In the genomic region with DNA sequence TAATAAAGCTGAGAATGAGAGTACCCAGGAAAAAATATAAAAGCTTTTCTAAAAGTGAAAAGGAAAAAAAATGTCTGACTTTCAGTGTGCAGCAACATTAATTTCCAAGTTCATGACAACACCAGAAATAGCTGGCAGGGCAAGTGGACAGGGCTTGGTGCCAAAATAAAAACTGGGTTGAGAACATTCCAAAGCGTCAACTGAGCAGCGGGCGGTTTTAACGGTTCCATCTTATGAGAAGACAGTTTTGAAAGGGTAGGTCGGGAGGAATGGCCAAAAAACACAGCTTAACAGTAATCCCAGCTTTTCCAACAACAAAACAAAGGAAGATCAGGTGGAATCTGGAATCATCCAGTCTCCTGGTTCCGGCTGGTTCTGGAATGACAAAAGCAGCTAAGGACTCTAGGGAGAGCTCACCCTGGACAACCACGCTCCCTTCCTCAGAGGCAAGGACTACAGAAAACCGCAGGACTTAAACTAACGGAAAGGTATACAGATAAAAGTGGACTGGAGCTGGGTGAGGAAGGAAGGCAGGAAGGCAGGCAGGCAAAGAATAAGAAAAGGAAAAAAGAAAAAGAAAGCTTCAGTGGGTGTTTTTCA, we compare ENCODE assay signal across 10 mouse cellular contexts. TPM values are rescaled to one million over a fixed set of nuclear protein-coding genes. Genes with fewer than 3 reads are reported as not detected.
DNase-seq lines count a peak whose midpoint lies in the region; ATAC-seq lines count a peak whose summit lies in the region.
"Had no signal": no experiment of that assay in that cellular context is flagged by ENCODE, and none has a peak within 500 bp of the region (broad histone marks: within the 10 kb centered on the region; RNA-seq: fewer than 3 reads in every experiment).

No protein-coding gene starts in this region.

- no peak overlapping the region for H3K9ac ChIP-seq in kidney, embryonic 14.5 days (ENCODE audit: low read depth, low read length)

- 63% methylated on average over 9 of the region's 9 CpGs for WGBS in kidney, embryonic 14.5 days

- DNase-seq in kidney, adult 11 months, result peak; percentile 82
- peak; percentile 83 for DNase-seq in NIH3T3 (ENCODE audit: low read depth)
- peak; percentile 76 to 89 for DNase-seq in cerebellum, postnatal 36 days
- peak; percentile 90 to 92 for DNase-seq in heart, postnatal 10 days
- DNase-seq in lung, postnatal 14 days, result peak; percentile 83
- no peak for DNase-seq in embryo, embryonic 10 days (ENCODE audit: low spot score)

- H3K27me3 ChIP-seq in kidney, embryonic 14.5 days (ENCODE audit: control insufficient read depth, insufficient read depth, low read length), result no peaks in the 10 kb centered on the region

- H3K4me3 ChIP-seq in kidney, embryonic 14.5 days (ENCODE audit: low read length), result no peak overlapping the region
- H3K4me3 ChIP-seq: myocyte had no signal

- H3K4me1 ChIP-seq in kidney, embryonic 14.5 days (ENCODE audit: control insufficient read depth, insufficient read depth, low read length), result 0 out of 2 replicates have a peak, but pooled peaks cover 7% of the 10 kb centered on the region

- no peaks in the 10 kb centered on the region for H3K9me3 ChIP-seq in kidney, embryonic 14.5 days (ENCODE audit: control insufficient read depth, low read length)

- ATAC-seq in kidney, embryonic 14.5 days (ENCODE audit: low FRiP score, low TSS enrichment), result no peak
- no peak for ATAC-seq in activated CD4-positive, CD25-positive, alpha-beta regulatory T cell, adult 4 months

- no peak overlapping the region for H3K4me2 ChIP-seq in kidney, embryonic 14.5 days (replicated peaks; ENCODE audit: low read depth, low read length)

- H3K36me3 ChIP-seq in kidney, embryonic 14.5 days (ENCODE audit: control insufficient read depth, insufficient read depth, low read length), result peaks cover 34% of the 10 kb centered on the region

- no peak overlapping the region; the same call in 1 of the 2 replicates for H3K27ac ChIP-seq in kidney, embryonic 14.5 days (ENCODE audit: low read depth, low read length)

- intact Hi-C loops in heart, postnatal 10 days (cut with DNase I), result loop anchor here (5.0 kb wide), 1 partner anchor 36 kb away; a partner anchor contains a TSS

RNA-seq across cellular contexts. Expression of a gene that starts 19.7 kb away (rescaled TPM):
- 16.1 and 19.0 TPM in 2 replicates for polyA plus RNA-seq in kidney, embryonic 14.5 days (2014; fragmentation: Nextera tagmentation; extraction: Ambion mirVana)
- total RNA-seq in heart, postnatal 10 days (2021), result 100 to 1,000 TPM; 102 to 117 TPM
- polyA plus RNA-seq in activated CD4-positive, CD25-positive, alpha-beta regulatory T cell, adult 4 months (2017; shearing (Covaris generic)), result 10 to 100 TPM; 27.5 to 58.6 TPM

RNA-seq across cellular contexts. Expression of a gene that starts 32.5 kb away (rescaled TPM):
- not detected in 2 replicates for polyA plus RNA-seq in kidney, embryonic 14.5 days (2014; fragmentation: Nextera tagmentation; extraction: Ambion mirVana)
- not detected for total RNA-seq in heart, postnatal 10 days (2021)
- polyA plus RNA-seq in activated CD4-positive, CD25-positive, alpha-beta regulatory T cell, adult 4 months (2017; shearing (Covaris generic)), result not detected
- polyA plus RNA-seq: gonadal fat pad, adult 2 months; myocyte had no signal

RNA-seq across cellular contexts. Expression of a gene that starts 33.8 kb away (rescaled TPM):
- polyA plus RNA-seq in kidney, embryonic 14.5 days (2014; fragmentation: Nextera tagmentation; extraction: Ambion mirVana), result 56.6 and 58.4 TPM in 2 replicates
- total RNA-seq in heart, postnatal 10 days (2021), result 1 to 10 TPM; 7.6 to 7.9 TPM
- under 1 TPM; 0.11 to 0.82 TPM for polyA plus RNA-seq in activated CD4-positive, CD25-positive, alpha-beta regulatory T cell, adult 4 months (2017; shearing (Covaris generic))

RNA-seq across cellular contexts. Expression of a gene that starts 37.6 kb away (rescaled TPM):
- 36.7 and 41.4 TPM in 2 replicates for polyA plus RNA-seq in kidney, embryonic 14.5 days (2014; fragmentation: Nextera tagmentation; extraction: Ambion mirVana)
- 10 to 100 TPM; 12.4 to 13.5 TPM for total RNA-seq in heart, postnatal 10 days (2021)
- 10 to 100 TPM; 18.4 to 30.4 TPM for polyA plus RNA-seq in activated CD4-positive, CD25-positive, alpha-beta regulatory T cell, adult 4 months (2017; shearing (Covaris generic))

RNA-seq across cellular contexts. Expression of a gene that starts 37.7 kb away (rescaled TPM):
- polyA plus RNA-seq in kidney, embryonic 14.5 days (2014; fragmentation: Nextera tagmentation; extraction: Ambion mirVana), result 12.1 and 22.2 TPM in 2 replicates
- total RNA-seq in heart, postnatal 10 days (2021), result 10 to 100 TPM; 11.5 to 14.0 TPM
- 10 to 100 TPM; 10.8 to 18.3 TPM for polyA plus RNA-seq in activated CD4-positive, CD25-positive, alpha-beta regulatory T cell, adult 4 months (2017; shearing (Covaris generic))

Comparison
In these comparisons a context has a peak if more than half of its experiments do, and no peak if none do; other contexts are left out.
1. RNA of a gene that starts 33.8 kb away (polyA plus RNA-seq): 56.6 to 58.4 TPM in kidney, embryonic 14.5 days; 0.11 to 0.82 TPM in activated CD4-positive, CD25-positive, alpha-beta regulatory T cell, adult 4 months; every median in the first group is over 10 times any median in the second.